Mouse (Mus musculus) CD8-positive naive resting alpha-beta T cell, adult 2 months (primary cell): ENCODE data around the gene Slc35f3.
A peak's percentile ranks its signal among the peaks of the same experiment; 100 is the strongest.
"Not testable (repeated sequence)": the region's sequence is repeated elsewhere in the genome, so short reads cannot be mapped to it uniquely, and the experiment has no call there.

Experiments
- DNase-seq, 2 experiments: peaks; one replicate each; pipeline ENCODE4 v3.0.0; 2022; ENCODE audit warnings: low read depth in 2 of 2, low spot score in 2 of 2

The Slc35f3 gene

GRCm38 (mm10) chr8:126398349-126398748 lies 100.0 kb downstream of the Slc35f3 start:
- DNase-seq: no peak

GRCm38 (mm10) chr8:126404550-126404949 lies 106.2 kb downstream of the Slc35f3 start:
- not testable (repeated sequence) for DNase-seq

GRCm38 (mm10) chr8:126405030-126405429 lies 106.7 kb downstream of the Slc35f3 start:
- no peak for DNase-seq

GRCm38 (mm10) chr8:126420834-126421233 lies 122.5 kb downstream of the Slc35f3 start:
- no peak for DNase-seq

GRCm38 (mm10) chr8:126422174-126422919 lies 124.0 kb downstream of the Slc35f3 start, which contains the start of gene Coa6:
TSS of gene Coa6 (plus strand) at chr8:126422515.
- peak; percentile 96 to 98 for DNase-seq

GRCm38 (mm10) chr8:126422920-126423300 lies 124.6 kb downstream of the Slc35f3 start:
- DNase-seq: no peak

- DNase-seq: no peak
These were observed 125.8 kb downstream of the Slc35f3 start for GRCm38 (mm10) chr8:126424163-126424562.

- DNase-seq: no peak
These were observed 126.6 kb downstream of the Slc35f3 start for GRCm38 (mm10) chr8:126424946-126425345.

- DNase-seq: no peak
These were observed 131.3 kb downstream of the Slc35f3 start for GRCm38 (mm10) chr8:126429635-126430034.

- DNase-seq: no peak
These were observed 135.5 kb downstream of the Slc35f3 start for GRCm38 (mm10) chr8:126433827-126434226.

GRCm38 (mm10) chr8:126438937-126439336 lies 140.6 kb downstream of the Slc35f3 start:
- no peak for DNase-seq
